Mouse (Mus musculus) ES-E14 (cell line): ENCODE data around the gene Pdcd5.

Experiments used
- HCFC1 ChIP-seq: IDR thresholded peaks from 2 replicates; pipeline ENCODE4 v1.6.1; 2012; ENCODE audit warnings: low read length, inconsistent platforms, borderline replicate concordance; ENCODE audit not compliant: insufficient read depth
- MAFK ChIP-seq: IDR thresholded peaks from 2 replicates; pipeline ENCODE4 v1.6.1; 2014; ENCODE audit warnings: mild to moderate bottlenecking, low read depth, low read length, inconsistent platforms; ENCODE audit not compliant: insufficient read depth
- ZC3H11A ChIP-seq: IDR thresholded peaks from 2 replicates; pipeline ENCODE4 v1.6.1; 2012; ENCODE audit warnings: low read depth, mild to moderate bottlenecking, inconsistent platforms, low read length, borderline replicate concordance
- ZNF384 ChIP-seq: IDR thresholded peaks from 2 replicates; pipeline ENCODE4 v1.6.1; 2012; ENCODE audit warnings: low read depth, low read length, inconsistent platforms

GRCm38 (mm10) chr7:35600031-35600430 lies 47.3 kb downstream of the Pdcd5 start:
- TF ChIP-seq MAFK = no peak
- no peak for TF ChIP-seq ZNF384
- no peak for TF ChIP-seq HCFC1
- TF ChIP-seq ZC3H11A = no peak
